Mouse (Mus musculus) hindbrain, embryonic 11.5 days (tissue): ENCODE measurements around the gene Lrp8. TPM values are rescaled to one million over a fixed set of nuclear protein-coding genes. Genes with fewer than 3 reads are reported as not detected.

Experiments used
- ATAC-seq: fragments of 200-750 bp; cut with Nextera tagmentation; 2 replicates; pipeline ENCODE4 v1.8.0; 2017; ENCODE audit warnings: mild to moderate bottlenecking, moderate TSS enrichment, moderate library complexity; ENCODE audit not compliant: low FRiP score
- DNase-seq: peaks from one replicate; pipeline ENCODE4 v3.0.0-alpha.2; 2015; ENCODE audit warnings: low spot score
- H3K27ac ChIP-seq: fragments of 300-500 bp; sonication (generic); 2 replicates; pipeline ENCODE4 v1.5.1; 2014; ENCODE audit warnings: mild to moderate bottlenecking, low read depth, low read length
- H3K27me3 ChIP-seq: fragments of 300-500 bp; sonication (generic); 2 replicates; pipeline ENCODE4 v1.6.1; 2014; ENCODE audit warnings: mild to moderate bottlenecking, low read length, moderate library complexity, mixed read lengths; ENCODE audit not compliant: control insufficient read depth, insufficient read depth
- H3K36me3 ChIP-seq: fragments of 300-500 bp; sonication (generic); 2 replicates; pipeline ENCODE4 v1.6.1; 2014; ENCODE audit warnings: mild to moderate bottlenecking, low read length, moderate library complexity, mixed read lengths; ENCODE audit not compliant: control insufficient read depth, insufficient read depth
- H3K4me1 ChIP-seq: fragments of 300-500 bp; sonication (generic); replicated peaks from 2 replicates; pipeline ENCODE4 v1.6.1; 2014; ENCODE audit warnings: low read length, mixed read lengths; ENCODE audit not compliant: control insufficient read depth, insufficient read depth
- H3K4me2 ChIP-seq: fragments of 300-500 bp; sonication (generic); replicated peaks from 2 replicates; pipeline ENCODE4 v1.6.1; 2014; ENCODE audit warnings: mild to moderate bottlenecking, low read depth, low read length
- H3K4me3 ChIP-seq: fragments of 300-500 bp; sonication (generic); 2 replicates; pipeline ENCODE4 v1.5.1; 2014; ENCODE audit warnings: low read depth, low read length
- H3K9ac ChIP-seq: fragments of 300-500 bp; sonication (generic); 2 replicates; pipeline ENCODE4 v1.6.1; 2014; ENCODE audit warnings: low read depth, low read length
- H3K9me3 ChIP-seq: fragments of 300-500 bp; sonication (generic); 2 replicates; pipeline ENCODE4 v1.6.1; 2016; ENCODE audit warnings: low read length; ENCODE audit not compliant: control insufficient read depth
- WGBS: fragments of 180-500 bp; shearing (Covaris S2); extraction: QIAGEN DNeasy Blood & Tissue Kit; methylation state at CpG from one replicate; pipeline ENCODE4 v1.1.7; 2014; 5-methylcytosine and 5-hydroxymethylcytosine counted together
- polyA plus RNA-seq: library from polyadenylated mRNA; unstranded; fragments of >200 nt; fragmentation: Nextera tagmentation; extraction: Ambion mirVana; gene quantifications from 2 replicates; pipeline ENCODE4 v1.2.1, GENCODE M21; 2014

Lrp8 gene
- polyA plus RNA-seq, 1 experiment from 2014 or later: 24.9 TPM

- Histone ChIP-seq H3K4me2 (no peak overlapping the region), H3K27ac (0 out of 2 replicates have a peak overlapping the region, but pooled peaks have one; percentile 24), H3K9me3 (no peaks in the 10 kb centered on the region), H3K9ac (no peak overlapping the region), H3K4me1 (peaks cover 14% of the 10 kb centered on the region), H3K36me3 (no peaks in the 10 kb centered on the region), H3K4me3 (no peak overlapping the region), H3K27me3 (no peaks in the 10 kb centered on the region)
- peak; percentile 56 for ATAC-seq
- 64% methylated on average over 16 of the region's 16 CpGs for WGBS
- DNase-seq: peak; percentile 63
These were observed 29.8 kb upstream of the Lrp8 start for GRCm38 (mm10) chr4:107772122-107772825.

GRCm38 (mm10) chr4:107774868-107775267 is 27.2 kb upstream of the Lrp8 start:
- Histone ChIP-seq H3K36me3 (no peaks in the 10 kb centered on the region), H3K9me3 (no peaks in the 10 kb centered on the region), H3K27me3 (no peaks in the 10 kb centered on the region), H3K4me2 (no peak overlapping the region), H3K27ac (no peak overlapping the region), H3K9ac (no peak overlapping the region), H3K4me3 (no peak overlapping the region), H3K4me1 (peaks cover 14% of the 10 kb centered on the region)
- ATAC-seq (no peak), DNase-seq (no peak)
- 73% methylated on average over 2 of the region's 2 CpGs for WGBS

GRCm38 (mm10) chr4:107775672-107776071 is 26.4 kb upstream of the Lrp8 start:
- Histone ChIP-seq H3K4me3 (no peak overlapping the region), H3K27ac (peak overlapping the region; percentile 68), H3K9me3 (no peaks in the 10 kb centered on the region), H3K4me2 (no peak overlapping the region), H3K9ac (peak overlapping the region; percentile 19; the same call in 1 of the 2 replicates), H3K27me3 (no peaks in the 10 kb centered on the region), H3K36me3 (no peaks in the 10 kb centered on the region), H3K4me1 (peaks cover 14% of the 10 kb centered on the region)
- WGBS: 14% methylated on average over 7 of the region's 7 CpGs
- peak; percentile 57 for DNase-seq
- ATAC-seq: peak; percentile 70

GRCm38 (mm10) chr4:107776990-107777673 is 24.9 kb upstream of the Lrp8 start:
- DNase-seq (no peak), ATAC-seq (no peak)
- Histone ChIP-seq H3K9me3 (no peaks in the 10 kb centered on the region), H3K27ac (no peak overlapping the region), H3K4me3 (no peak overlapping the region), H3K27me3 (no peaks in the 10 kb centered on the region), H3K36me3 (no peaks in the 10 kb centered on the region), H3K9ac (no peak overlapping the region), H3K4me2 (no peak overlapping the region), H3K4me1 (peaks cover 14% of the 10 kb centered on the region)
- WGBS: 95% methylated on average over 5 of the region's 5 CpGs

- ATAC-seq (no peak), DNase-seq (no peak)
- H3K4me1 ChIP-seq: no peaks in the 10 kb centered on the region
- no peaks in the 10 kb centered on the region for H3K27me3 ChIP-seq
- no peak overlapping the region for H3K4me2 ChIP-seq
- H3K4me3 ChIP-seq: no peak overlapping the region
- no peak overlapping the region for H3K27ac ChIP-seq
- WGBS: 73% methylated on average over 10 of the region's 10 CpGs
- H3K9ac ChIP-seq: no peak overlapping the region
- no peaks in the 10 kb centered on the region for H3K9me3 ChIP-seq
- no peaks in the 10 kb centered on the region for H3K36me3 ChIP-seq
These were observed 18.5 kb upstream of the Lrp8 start for GRCm38 (mm10) chr4:107783541-107783940.

GRCm38 (mm10) chr4:107788841-107789240 is 13.2 kb upstream of the Lrp8 start:
- DNase-seq (no peak), ATAC-seq (no peak)
- no peaks in the 10 kb centered on the region for H3K27me3 ChIP-seq
- no peak overlapping the region for H3K4me2 ChIP-seq
- H3K4me3 ChIP-seq: no peak overlapping the region
- H3K36me3 ChIP-seq: no peaks in the 10 kb centered on the region
- 85% methylated on average over 6 of the region's 6 CpGs for WGBS
- no peaks in the 10 kb centered on the region for H3K4me1 ChIP-seq
- no peak overlapping the region for H3K9ac ChIP-seq
- no peak overlapping the region for H3K27ac ChIP-seq
- no peaks in the 10 kb centered on the region for H3K9me3 ChIP-seq

GRCm38 (mm10) chr4:107800801-107801200 is 1.3 kb upstream of the Lrp8 start:
- no peak overlapping the region for H3K27ac ChIP-seq
- no peak overlapping the region for H3K9ac ChIP-seq
- peaks cover 5% of the 10 kb centered on the region; the same call in 1 of the 2 replicates for H3K4me1 ChIP-seq
- no peak overlapping the region for H3K4me2 ChIP-seq
- DNase-seq: no peak
- no peaks in the 10 kb centered on the region for H3K36me3 ChIP-seq
- no peak for ATAC-seq
- no peaks in the 10 kb centered on the region for H3K9me3 ChIP-seq
- 81% methylated on average over 6 of the region's 6 CpGs for WGBS
- no peak overlapping the region for H3K4me3 ChIP-seq
- H3K27me3 ChIP-seq: no peaks in the 10 kb centered on the region

- Histone ChIP-seq H3K9ac (peak overlapping the region; percentile 91), H3K4me3 (peak overlapping the region; percentile 83), H3K36me3 (no peaks in the 10 kb centered on the region), H3K9me3 (no peaks in the 10 kb centered on the region), H3K4me2 (peak overlapping the region; percentile 91), H3K27ac (peak overlapping the region; percentile 94), H3K27me3 (no peaks in the 10 kb centered on the region), H3K4me1 (peaks cover 5% of the 10 kb centered on the region; the same call in 1 of the 2 replicates)
- under 1% methylated on average over 27 of the region's 41 CpGs for WGBS
- DNase-seq (peak; percentile 90), ATAC-seq (peak; percentile 73)
These were observed 486 bp upstream of the Lrp8 start for GRCm38 (mm10) chr4:107801366-107802184.
